Mouse (Mus musculus) spleen, postnatal 10 days (tissue): ENCODE measurements around the gene Ubqlnl.

Experiments used
- DNase-seq, 2 experiments: peaks; one replicate each; pipeline ENCODE4 v3.0.0; 2021 to 2022; ENCODE audit warnings: low spot score in 2 of 2

Ubqlnl gene

DNA sequence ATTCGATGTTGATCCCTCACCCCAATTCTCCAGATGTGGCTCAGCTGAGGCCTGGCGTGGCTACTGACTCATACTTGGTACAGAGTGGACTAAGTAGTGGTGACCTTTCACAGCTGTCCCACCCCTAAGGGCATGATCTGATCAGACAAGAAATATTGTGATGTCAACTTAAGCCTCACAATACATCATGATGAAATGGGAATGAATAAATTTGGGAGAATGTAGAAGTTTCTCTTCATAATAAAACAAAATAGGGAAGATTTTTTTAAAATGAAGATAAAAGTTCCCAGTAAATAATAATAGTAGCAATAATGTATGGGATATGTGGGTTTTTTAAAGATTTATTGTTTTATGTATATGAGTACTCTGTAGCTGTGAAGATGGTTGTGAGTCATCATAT lies at the start of gene Ubqlnl:
Gene Ubqlnl (minus strand): TSS at position 101 of the 400 bp plus-strand sequence.
- no peak for DNase-seq

DNA sequence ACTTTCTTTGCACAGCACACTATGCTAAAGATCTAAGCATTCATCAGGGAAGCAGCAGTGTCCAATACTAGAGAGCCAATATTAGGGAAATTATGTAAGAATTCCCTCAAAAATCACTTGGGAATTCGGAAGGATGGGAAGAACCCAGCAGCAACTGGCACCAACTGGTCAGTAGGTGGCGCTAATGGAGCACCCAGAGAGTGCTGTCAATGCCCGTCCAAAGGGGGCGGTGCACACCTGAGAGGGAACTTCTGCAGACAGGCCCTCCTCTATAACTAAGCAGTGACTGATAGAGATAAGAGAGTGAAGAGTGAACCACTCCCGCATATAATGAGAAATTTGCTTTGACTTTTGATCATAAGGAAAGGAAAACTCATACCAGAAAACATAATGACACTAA lies 49.5 kb upstream of the Ubqlnl start:
- DNase-seq: peak; percentile 29 to 73

DNA sequence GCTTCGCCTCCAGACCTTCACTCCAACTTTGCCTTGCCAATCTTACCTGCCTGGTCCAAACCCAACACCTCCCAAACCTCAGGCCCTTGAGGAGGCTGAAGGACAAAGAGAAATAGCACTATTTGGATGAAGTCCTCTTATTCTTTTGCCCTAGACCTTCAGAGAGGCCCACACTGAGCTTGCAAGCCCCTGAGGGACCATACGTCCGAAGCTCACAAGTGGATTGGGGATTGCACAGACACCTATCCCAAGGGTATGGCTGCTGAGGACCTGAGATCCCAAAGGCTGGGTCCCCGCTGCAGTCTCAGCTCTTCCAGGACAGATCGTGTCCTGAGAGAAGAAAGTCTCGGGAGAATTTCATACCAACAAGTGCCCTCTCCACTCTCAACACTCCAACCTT lies 45.5 kb upstream of the Ubqlnl start, which contains the start of gene Olfr649:
Gene Olfr649 (minus strand): TSS at position 101 of the 400 bp plus-strand sequence.
- DNase-seq: no peak

DNA sequence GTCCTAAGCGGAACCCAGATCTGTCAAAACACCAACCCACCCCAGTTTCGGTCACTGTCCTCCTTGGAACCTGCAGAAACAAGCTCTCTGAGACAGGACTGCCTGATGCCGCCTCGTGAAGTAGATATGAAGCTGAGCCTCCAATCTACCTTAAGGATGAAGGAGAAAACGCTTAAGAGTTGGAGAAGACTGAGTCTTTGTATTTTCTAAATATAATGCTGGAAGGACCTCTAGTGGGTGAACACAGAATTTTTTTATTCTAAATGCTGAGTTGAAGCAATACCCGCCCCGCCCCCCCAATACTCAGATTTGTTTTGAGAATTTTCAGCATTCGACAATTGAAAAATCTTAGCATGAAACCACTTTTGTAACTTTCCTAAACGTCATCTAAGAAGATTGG lies 40.9 kb upstream of the Ubqlnl start:
- DNase-seq: no peak

DNA sequence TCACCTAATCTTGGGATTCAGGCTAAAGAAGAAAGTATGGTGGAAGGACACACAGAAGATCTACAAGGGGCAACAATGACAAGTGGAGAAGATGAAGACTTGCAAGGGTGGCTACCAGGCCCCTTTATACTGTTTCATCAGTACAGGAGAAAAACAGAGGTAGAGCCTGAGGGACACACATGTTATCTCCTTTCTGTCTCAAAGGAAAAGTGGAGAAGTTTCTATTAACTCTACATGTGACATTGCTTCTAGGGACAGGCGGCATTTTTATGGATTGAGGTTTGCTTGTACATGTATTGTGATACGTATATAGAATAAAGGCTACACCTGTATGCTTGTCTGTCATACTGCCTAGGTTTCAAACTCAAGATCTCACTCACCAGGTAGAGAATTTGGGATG lies 32.9 kb upstream of the Ubqlnl start, which contains the start of gene Olfr648:
Gene Olfr648 (minus strand): TSS at position 101 of the 400 bp plus-strand sequence.
- DNase-seq: no peak

DNA sequence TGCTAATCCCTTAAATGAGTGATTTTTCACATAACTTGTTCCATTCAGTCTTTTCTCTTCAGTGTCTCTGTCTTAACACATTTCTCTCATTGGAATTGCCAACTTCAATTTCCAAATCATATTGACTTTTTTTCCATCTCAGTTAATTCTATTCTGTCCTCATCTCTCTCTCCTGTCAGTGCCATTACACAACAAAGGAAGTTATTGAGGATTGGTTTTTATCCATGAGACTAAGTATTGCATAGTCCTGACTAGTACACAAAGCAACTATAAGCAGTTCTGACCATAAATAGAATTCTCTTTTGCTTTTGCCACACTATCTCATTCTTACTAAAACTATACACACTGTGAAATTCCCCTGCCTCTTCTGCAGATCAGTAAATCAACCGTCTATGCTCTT lies 28.7 kb upstream of the Ubqlnl start:
- no peak for DNase-seq

DNA sequence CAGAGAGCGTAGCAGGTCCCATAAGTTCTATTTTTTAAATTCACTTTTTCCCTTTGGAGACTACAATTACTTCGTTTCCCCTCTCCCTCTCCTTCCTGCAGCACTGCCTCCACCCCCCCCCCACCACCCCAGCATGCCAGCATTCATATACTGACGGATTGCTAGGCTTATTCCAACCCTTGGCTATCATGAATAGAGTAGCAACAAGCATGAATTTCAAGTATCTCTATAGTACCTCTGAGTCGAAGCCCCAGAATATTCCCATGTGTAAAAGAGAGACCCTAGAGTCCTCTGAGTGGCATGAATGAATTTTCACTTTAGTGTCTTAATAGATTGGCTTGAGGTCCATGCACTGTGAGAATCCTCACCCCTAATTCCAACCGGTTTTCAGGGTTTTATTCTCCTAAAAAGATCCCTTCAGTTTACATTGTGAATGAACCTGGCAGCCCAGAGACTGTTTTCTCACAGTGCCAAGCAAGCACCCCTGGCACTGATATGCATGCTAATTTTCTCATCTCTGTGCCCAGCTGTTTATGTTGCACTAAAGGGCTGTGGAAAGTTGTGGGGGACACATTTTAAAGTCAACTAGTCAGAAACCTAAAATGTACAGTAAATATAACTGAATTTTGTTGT lies 28.2 kb upstream of the Ubqlnl start:
- no peak for DNase-seq

DNA sequence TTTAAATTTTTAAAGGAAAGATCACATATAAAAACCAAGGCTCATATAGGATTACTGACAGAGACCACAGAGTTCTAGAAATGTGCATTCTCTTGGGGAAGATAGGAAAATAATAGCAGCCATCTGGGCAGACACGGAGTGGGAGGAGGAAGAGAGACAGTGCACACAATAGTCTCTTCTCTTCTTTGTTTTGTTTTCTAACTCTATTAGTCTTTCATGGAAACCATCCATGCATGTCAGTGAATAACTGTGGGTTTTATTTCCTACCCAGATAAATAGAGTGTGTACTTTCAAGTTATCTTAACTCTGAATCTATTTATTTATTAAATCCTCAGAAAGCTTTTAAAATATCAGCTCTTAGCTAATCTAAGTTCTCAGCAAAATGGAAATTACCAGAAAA lies 24.7 kb upstream of the Ubqlnl start:
- no peak for DNase-seq

DNA sequence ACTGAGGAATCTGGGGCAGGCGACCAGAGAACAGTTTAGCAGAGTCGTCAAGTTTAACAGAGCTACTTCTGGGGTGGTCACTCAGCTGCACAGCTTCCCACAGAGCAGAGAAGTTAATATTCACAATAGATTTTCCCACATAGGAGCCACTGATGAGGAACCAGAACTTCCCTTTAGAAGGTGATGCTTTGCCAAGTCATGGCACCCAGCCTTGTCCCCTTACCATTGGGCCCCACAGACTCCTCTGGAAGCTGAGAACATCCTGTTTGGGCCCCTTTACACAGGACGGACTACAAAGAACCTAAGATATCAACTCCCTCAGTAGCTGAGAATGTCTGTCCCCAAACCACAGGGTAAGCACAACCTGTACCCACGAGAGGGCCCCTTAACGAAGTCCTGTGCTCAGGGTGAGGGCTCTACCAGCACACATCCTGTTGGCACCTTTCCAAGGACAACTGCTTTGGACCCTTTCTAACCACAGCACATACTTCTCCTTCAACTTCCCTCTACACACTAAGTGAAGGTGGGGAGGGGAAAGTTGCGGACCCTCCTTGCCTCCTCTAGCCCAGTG lies 19.4 kb upstream of the Ubqlnl start:
- DNase-seq: no peak

DNA sequence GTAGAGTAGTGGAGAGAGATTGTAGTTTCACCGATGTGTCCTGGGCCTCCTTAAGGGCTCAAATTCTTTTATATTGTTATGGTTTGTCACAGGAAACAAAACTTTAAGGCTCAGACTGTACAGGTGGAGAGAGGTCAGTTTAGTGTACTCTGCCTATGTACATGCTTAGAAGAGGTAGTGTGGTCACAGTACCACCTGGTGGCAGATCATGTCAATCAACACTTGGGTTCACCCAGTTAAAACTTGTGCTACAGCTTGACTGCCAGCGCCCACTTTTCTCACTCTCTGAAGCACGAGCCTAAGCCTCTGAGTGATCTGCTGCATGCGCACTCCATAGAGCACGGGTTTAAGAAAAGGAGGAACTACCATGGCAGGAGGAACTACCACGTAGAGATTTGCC lies 16.7 kb upstream of the Ubqlnl start:
- no peak for DNase-seq

DNA sequence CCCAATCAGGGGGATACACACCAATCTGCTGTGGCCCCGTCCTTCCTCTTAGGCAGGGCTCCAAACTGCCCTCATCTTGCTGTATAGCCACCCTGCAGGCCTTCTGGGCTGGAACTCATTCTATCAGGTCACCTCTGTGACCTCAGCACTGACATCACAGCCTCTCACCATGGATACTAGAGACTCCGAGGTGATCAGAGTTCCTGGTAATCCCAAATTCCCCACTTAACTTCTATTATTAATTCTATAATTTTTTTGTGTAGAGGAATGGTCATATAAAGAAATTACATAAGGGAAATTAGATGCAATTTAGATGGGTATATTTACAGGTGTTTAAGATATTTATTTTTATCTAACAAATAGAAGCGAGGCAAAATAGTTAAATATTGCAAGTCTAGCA lies 7.2 kb downstream of the Ubqlnl start, which contains the start of gene Ubqln3:
Gene Ubqln3 (minus strand): TSS at position 101 of the 400 bp plus-strand sequence.
- DNase-seq: no peak

DNA sequence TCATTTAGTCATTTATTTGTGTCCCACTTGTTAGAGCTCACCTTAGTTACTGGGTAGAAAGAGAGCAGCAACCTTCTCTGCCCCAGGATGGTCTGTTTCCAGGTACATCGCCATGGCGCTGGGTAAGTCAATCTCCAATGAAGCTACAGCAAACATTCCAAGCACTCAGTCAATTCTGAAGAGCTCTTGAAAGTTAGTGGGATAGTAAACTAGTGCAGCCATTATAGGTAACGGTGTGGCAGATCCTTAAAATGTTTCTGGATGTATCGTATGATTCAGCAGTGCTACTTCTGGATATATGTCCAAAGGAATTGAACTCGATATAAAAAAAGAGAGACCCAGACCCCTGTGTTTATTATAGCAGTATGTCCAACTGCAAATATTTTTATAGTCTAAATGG lies 13.1 kb downstream of the Ubqlnl start, which contains the start of gene Olfr643:
Gene Olfr643 (minus strand): TSS at position 101 of the 400 bp plus-strand sequence.
- DNase-seq: no peak

DNA sequence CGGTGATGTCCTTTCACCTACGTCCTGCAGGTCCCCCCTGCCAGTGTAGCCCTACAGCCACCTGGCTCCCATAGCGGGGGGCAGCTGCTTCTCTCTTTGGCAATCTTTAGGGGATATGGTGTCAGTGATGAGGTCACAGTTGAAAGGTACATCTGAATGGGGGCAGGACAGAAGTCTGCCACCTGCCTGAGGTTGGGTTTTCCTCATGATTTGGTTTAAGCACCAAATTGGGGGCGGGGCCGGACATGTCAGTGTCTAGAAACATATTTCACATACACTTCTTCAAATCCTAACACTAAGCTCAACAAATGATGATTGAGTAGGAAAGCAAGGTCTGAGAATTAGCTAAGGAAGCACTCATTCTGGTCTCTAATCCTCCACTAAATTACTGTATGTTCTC lies 20.6 kb downstream of the Ubqlnl start, which contains the start of gene Ubqln5:
Gene Ubqln5 (minus strand): TSS at position 101 of the 400 bp plus-strand sequence.
- DNase-seq: no peak

DNA sequence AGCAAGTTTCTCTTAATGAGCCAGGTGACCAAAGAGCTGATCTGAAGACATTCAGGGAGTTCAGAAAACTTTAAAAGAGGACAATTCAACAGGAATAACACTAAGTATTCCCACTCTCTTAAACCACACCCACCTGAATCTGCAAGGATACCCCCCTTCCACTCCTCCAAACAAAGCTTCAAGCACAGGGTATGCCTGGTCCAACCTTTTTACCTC lies 45.7 kb downstream of the Ubqlnl start, which contains the start of gene Olfr646:
Gene Olfr646 (plus strand): TSS at position 117 of the 216 bp plus-strand sequence.
- DNase-seq: no peak

DNA sequence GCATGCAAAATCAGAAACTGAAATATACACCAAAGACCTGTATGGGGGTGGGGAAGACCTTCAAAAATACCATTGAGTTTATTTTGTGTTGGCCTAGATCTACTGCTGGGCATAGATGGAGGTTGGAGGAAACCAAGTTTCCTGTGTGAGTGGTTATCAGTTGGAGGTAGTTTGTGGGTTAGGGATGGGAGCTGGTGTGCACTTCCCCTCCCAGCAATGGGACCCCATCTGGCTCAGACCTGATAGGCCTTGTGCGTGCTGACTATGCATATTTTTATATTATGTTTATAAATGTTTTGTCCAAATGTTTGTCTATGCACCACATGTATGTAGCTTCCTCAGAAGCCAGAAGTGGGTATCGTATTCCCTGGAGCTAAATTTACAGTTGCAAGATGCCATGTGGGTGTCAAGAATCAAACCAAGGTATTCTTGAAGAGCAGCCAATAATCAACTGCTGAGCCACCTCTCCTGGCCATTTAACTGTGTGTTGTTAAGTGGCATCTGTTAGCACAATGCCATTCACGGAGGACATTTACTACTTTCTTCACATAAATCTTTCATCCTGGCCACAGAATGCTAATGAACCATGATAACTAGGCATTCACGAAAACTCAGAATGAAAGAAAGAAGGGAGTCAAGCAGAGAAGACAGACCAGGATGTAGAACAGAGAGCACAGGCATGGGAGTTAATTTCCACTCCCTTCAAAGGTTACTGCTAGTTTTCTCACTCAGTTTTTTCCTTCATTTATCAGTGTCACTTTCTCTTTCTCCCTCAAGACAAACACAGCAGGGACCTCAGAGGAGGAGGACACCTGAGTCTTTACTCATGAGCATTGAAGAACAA lies 46.2 kb downstream of the Ubqlnl start:
- DNase-seq: no peak
